Mouse (Mus musculus): ENCODE measurements around the gene Lrrk2. TPM values are rescaled to one million over a fixed set of nuclear protein-coding genes. Genes with fewer than 3 reads are reported as not detected.
A peak's percentile ranks its signal among the peaks of the same experiment; 100 is the strongest.

The Lrrk2 gene
- 1 to 10 TPM; 4.5 to 6.6 TPM for total RNA-seq (2021)
- long read RNA-seq, experiment 1, full-length matches to known transcripts = 5 of 7 reads
- long read RNA-seq, experiment 1, partial matches to known transcripts = 2 of 7 reads
- long read RNA-seq, experiment 1, other reads (novel, unspliced or antisense) = 0 of 7 reads
- long read RNA-seq, experiment 2, full-length matches to known transcripts = 3 of 3 reads
- long read RNA-seq, experiment 2, partial matches to known transcripts = 0 of 3 reads
- long read RNA-seq, experiment 2, other reads (novel, unspliced or antisense) = 0 of 3 reads

- peak; percentile 95 for DNase-seq
- H3K27ac ChIP-seq = peak within 1 kb of the TSS; percentile 92
- peak within 1 kb of the TSS; percentile 81 for H3K4me3 ChIP-seq
- TF ChIP-seq CTCF (IDR thresholded peaks at IDR 0.05) = peak; percentile 10; the same call in 1 of the 2 replicates
- intact Hi-C loops (cut with DNase I) = no loop called here
Measured at GRCm38 (mm10) chr15:91672645-91673568, at the start of gene Lrrk2. Gene Lrrk2 (plus strand): TSS chr15:91673175.

DNA sequence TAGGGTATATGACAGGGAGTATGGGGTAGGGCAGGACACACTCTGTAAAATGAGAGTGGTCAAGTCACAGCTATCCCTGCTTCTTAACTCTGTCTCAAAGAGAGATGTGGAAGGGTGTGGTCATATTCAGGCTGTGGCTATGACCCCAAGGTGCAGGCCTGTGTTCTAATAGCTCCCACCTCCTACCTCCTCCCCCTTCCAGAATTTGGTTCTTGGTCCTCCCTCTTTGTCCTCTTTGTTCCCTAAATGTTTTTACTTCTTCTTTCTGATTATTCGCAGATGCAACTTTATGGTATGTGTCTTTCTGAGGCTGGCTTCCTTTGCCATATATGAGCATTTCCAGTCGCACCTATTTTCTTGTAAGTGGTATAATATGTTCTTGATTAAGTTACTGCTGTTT is 48.5 kb upstream of the Lrrk2 start:
- no peak for DNase-seq
- H3K4me3 ChIP-seq = no peak overlapping the region
- no peak overlapping the region for H3K27ac ChIP-seq
- intact Hi-C loops (cut with DNase I) = no loop called here
- no peak for TF ChIP-seq CTCF (IDR thresholded peaks at IDR 0.05)

GRCm38 (mm10) chr15:91629137-91629536 is 43.8 kb upstream of the Lrrk2 start:
- no peak for DNase-seq
- Histone ChIP-seq H3K27ac (no peak overlapping the region), H3K4me3 (no peak overlapping the region)
- no peak for TF ChIP-seq CTCF (IDR thresholded peaks at IDR 0.05)
- intact Hi-C loops (cut with DNase I) = no loop called here

- Histone ChIP-seq H3K27ac (no peak overlapping the region), H3K4me3 (no peak overlapping the region)
- DNase-seq = no peak
- TF ChIP-seq CTCF (IDR thresholded peaks at IDR 0.05) = no peak
- intact Hi-C loops (cut with DNase I) = no loop called here
Measured at GRCm38 (mm10) chr15:91632473-91632872, 40.5 kb upstream of the Lrrk2 start.

DNA sequence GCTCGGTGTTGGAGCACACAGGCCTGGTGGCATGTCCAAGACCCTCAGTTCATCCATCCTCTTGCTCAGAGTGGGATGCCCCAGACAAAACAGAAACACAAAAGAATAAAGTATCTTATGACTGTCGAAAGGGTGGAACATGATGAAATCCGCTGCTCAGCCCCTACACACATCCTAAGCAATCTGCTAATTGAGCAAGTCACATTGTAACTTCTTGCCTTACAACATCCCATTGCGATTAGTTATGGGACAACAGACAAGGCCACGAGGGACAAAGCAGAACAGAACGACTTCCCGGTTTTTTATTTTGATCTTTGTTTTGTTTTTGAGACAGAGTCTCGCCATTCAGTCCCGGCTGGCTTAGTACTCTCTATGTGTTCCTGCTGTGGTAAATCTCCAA is 39.9 kb upstream of the Lrrk2 start:
- TF ChIP-seq CTCF (IDR thresholded peaks at IDR 0.05) = no peak
- intact Hi-C loops (cut with DNase I) = no loop called here
- no peak overlapping the region for H3K27ac ChIP-seq
- H3K4me3 ChIP-seq = no peak overlapping the region
- DNase-seq = no peak

- intact Hi-C loops (cut with DNase I) = no loop called here
Measured at GRCm38 (mm10) chr15:91633806-91634205, 39.2 kb upstream of the Lrrk2 start.

DNA sequence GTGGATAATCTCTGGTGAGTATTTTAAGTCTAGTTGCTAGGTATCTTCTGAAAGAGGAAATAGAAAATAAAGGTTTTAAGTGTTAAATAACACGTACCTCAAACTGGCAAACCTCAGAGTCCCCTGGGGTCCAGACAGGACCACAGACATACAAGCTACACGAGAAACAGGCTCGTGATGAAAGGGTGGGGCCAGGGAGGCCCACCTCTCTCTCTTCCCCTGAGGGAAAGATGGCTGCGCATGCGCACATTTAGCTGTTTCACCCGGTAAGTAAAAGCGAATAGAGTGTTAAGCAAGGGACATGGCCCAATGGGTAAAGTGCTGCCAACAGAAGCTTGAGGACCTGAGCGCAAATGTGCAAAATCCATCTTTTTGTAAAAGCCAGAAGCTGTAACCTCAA is 38.7 kb upstream of the Lrrk2 start:
- Histone ChIP-seq H3K27ac (no peak overlapping the region), H3K4me3 (no peak overlapping the region)
- TF ChIP-seq CTCF (IDR thresholded peaks at IDR 0.05) = no peak
- no peak for DNase-seq
- intact Hi-C loops (cut with DNase I) = no loop called here

More at GRCm38 (mm10) chr15:91633806-91634205, 39.2 kb upstream of the Lrrk2 start:
- TF ChIP-seq CTCF (IDR thresholded peaks at IDR 0.05) = no peak
- no peak for DNase-seq
- H3K27ac ChIP-seq = no peak overlapping the region
- H3K4me3 ChIP-seq = no peak overlapping the region

DNA sequence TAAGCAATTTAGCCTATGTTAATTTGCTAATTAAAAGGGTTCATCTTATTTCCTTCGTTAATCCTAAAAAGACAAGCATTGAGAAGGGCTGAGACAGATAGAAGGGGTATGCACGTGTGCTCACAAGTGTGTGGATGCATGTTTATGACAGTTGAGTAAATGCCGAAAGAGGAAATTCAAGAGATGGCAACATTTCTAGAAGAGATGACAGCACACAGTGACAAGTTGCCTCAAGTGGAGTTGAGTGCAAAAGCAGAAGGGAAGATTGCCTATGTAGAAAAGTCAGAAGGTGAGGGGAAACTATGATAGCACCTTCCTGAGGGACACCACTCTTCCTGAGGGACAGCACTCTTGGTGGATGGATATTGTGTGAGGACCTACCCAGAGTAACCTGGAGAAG is 31.3 kb upstream of the Lrrk2 start:
- TF ChIP-seq CTCF (IDR thresholded peaks at IDR 0.05) = no peak
- H3K27ac ChIP-seq = no peak overlapping the region
- H3K4me3 ChIP-seq = no peak overlapping the region
- DNase-seq = no peak
- intact Hi-C loops (cut with DNase I) = no loop called here

DNA sequence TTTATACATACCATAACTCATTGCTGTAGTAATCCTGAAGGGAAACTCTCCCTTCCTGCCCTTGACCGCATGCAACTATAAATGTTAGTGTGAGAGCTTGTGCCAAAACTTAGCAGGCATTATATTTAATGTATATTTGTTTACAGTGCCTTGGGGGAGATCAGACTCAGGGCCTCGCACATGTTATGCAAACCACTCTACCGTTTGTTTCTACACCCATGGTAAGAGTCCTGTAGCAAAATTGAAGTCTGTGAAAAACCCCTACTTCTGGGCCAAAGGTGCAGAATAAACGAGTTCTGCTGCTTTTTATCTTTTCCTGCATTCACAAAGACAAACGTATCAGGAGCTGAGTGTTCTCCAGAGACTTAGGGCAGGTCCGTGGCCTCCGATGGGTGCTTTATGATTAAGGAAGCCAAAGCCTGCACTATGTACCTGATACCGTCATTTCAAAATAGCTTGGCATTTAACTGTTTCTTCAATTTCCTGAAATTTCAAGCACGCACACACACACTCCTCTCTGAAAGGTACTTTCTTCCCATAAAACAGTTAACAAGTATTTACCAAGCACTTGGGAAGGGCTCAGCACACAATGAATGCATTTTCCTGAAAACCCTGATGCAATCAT is 30.2 kb upstream of the Lrrk2 start:
- Histone ChIP-seq H3K27ac (no peak overlapping the region), H3K4me3 (no peak overlapping the region)
- DNase-seq = no peak
- intact Hi-C loops (cut with DNase I) = no loop called here
- TF ChIP-seq CTCF (IDR thresholded peaks at IDR 0.05) = no peak

- Histone ChIP-seq H3K27ac (no peak overlapping the region), H3K4me3 (no peak overlapping the region)
- TF ChIP-seq CTCF (IDR thresholded peaks at IDR 0.05) = no peak
- intact Hi-C loops (cut with DNase I) = no loop called here
- no peak for DNase-seq
Measured at GRCm38 (mm10) chr15:91643632-91644348, 29.2 kb upstream of the Lrrk2 start.

DNA sequence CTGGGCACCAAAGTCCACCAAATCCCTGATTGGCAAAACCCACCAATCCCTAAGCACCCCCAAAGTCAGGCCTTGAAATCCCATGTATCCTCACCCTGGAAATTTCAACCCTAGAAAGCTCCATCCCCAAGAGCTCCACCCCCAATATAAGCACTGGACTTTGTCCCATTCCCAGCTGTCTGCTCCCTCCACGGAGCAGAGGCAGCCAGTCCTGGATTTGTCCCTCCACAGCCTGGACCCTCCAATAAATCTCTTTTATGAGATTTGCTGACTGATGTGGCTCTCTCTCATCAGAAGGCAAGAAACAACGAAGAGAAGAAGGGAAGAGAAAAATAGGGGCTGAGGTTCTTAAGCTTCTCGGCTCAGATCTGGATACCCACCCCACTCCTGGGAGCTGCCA is 22.7 kb upstream of the Lrrk2 start:
- Histone ChIP-seq H3K4me3 (no peak overlapping the region), H3K27ac (no peak overlapping the region)
- intact Hi-C loops (cut with DNase I) = no loop called here
- no peak for TF ChIP-seq CTCF (IDR thresholded peaks at IDR 0.05)
- no peak for DNase-seq

DNA sequence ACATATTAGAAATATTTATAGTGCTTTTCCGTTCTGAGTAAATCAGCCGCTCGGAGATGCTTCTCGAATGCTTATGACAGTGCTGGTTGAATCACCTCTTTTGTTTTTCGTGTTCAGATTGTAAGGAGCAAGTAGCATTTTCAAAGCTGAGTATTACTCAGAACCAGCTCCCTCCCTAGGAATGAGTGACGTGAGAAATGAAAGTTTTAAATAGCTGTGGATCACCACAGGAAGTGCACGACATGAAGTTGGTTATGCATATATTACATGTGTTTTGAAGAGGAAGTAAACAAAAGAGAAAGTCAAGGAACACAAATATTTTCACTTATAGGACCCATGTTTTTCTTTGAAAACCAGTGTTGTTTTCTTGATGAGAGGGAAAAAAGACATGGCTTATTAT is 21.5 kb upstream of the Lrrk2 start:
- Histone ChIP-seq H3K27ac (no peak overlapping the region), H3K4me3 (no peak overlapping the region)
- intact Hi-C loops (cut with DNase I) = no loop called here
- DNase-seq = no peak
- no peak for TF ChIP-seq CTCF (IDR thresholded peaks at IDR 0.05)

All from gastrocnemius, adult 2 months (tissue).